Mouse (Mus musculus): ENCODE measurements around the gene Rnase1. TPM values are rescaled to one million over a fixed set of nuclear protein-coding genes. Genes with fewer than 3 reads are reported as not detected.
"Not testable (repeated sequence)": the region's sequence is repeated elsewhere in the genome, so short reads cannot be mapped to it uniquely, and the experiment has no call there.

Gene Rnase1
- polyA plus RNA-seq (2015; fragmentation: Nextera tagmentation; extraction: Ambion mirVana): 0.23 and 0.26 TPM in 2 replicates

- Histone ChIP-seq H3K4me1 (no peaks in the 10 kb centered on the region; the same call in 1 of the 2 replicates), H3K27me3 (no peaks in the 10 kb centered on the region), H3K4me2 (replicated peaks) (no peak within 1 kb of the TSS), H3K9ac (replicated peaks) (no peak within 1 kb of the TSS), H3K4me3 (no peak within 1 kb of the TSS), H3K9me3 (no peaks in the 10 kb centered on the region), H3K27ac (replicated peaks) (no peak within 1 kb of the TSS), H3K36me3 (no peaks in the 10 kb centered on the region)
- 18% methylated on average over 2 of the region's 2 CpGs for WGBS
- no peak for ATAC-seq (replicated peaks)
Observed at GRCm38 (mm10) chr14:51146685-51147084, at the start of gene Rnase1. TSS of gene Rnase1 (minus strand) at chr14:51146785.

DNA sequence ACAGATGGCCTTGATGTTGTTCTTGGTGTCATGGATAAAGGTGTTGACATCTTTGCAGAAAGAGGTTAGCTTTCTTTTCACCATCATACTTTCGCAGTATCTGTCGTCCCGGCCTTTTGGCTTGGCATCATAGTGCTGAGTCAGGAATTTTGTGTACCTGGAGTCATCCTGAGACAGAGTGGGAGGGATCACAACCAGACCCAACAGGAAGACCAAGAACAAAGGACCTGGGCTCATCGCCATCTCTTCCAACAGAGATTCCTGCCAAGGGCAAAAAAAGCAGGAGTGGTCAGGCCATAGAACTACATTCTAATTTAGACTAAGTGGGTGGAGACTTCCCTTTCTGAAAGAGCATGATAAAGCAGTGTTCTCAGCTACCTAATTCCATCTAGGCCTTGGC lies 49.1 kb upstream of the Rnase1 start:
- Histone ChIP-seq H3K4me2 (replicated peaks) (no peak overlapping the region), H3K9me3 (no peaks in the 10 kb centered on the region), H3K27me3 (no peaks in the 10 kb centered on the region), H3K4me3 (no peak overlapping the region), H3K4me1 (no peaks in the 10 kb centered on the region), H3K27ac (replicated peaks) (no peak overlapping the region), H3K9ac (replicated peaks) (no peak overlapping the region), H3K36me3 (no peaks in the 10 kb centered on the region)
- WGBS: 87% methylated on average over 4 of the region's 4 CpGs
- ATAC-seq (replicated peaks): no peak

DNA sequence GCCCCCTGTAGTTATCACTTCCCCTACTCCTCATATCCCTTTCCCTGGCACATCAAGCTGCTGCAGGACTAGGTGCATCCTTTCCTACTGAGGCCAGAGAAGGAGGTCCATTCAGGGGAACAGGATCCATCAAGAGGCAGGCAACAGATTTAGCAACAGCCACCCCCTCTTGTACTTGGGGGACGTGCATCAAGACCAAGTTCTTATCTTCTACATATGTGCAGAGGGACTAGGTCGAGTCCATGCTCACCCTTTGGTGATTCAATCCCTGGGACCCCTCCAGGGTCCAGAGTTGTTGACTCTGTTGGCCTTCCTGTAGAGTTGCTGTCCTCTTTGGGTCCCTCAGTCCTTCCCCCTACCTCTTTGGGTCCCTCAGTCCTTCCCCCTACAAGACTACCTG lies 34.5 kb upstream of the Rnase1 start:
- 81% methylated on average over 2 of the region's 2 CpGs for WGBS
- ATAC-seq (replicated peaks); H3K27ac ChIP-seq (replicated peaks); H3K9me3 ChIP-seq; H3K4me2 ChIP-seq (replicated peaks); H3K27me3 ChIP-seq; H3K4me1 ChIP-seq; H3K9ac ChIP-seq (replicated peaks); H3K36me3 ChIP-seq; H3K4me3 ChIP-seq: not testable (repeated sequence)

- Histone ChIP-seq H3K4me1 (no peaks in the 10 kb centered on the region), H3K27me3 (no peaks in the 10 kb centered on the region), H3K9ac (replicated peaks) (no peak overlapping the region), H3K9me3 (no peaks in the 10 kb centered on the region), H3K4me3 (no peak overlapping the region), H3K27ac (replicated peaks) (no peak overlapping the region), H3K36me3 (no peaks in the 10 kb centered on the region), H3K4me2 (replicated peaks) (no peak overlapping the region)
- WGBS: 62% methylated on average over 4 of the region's 4 CpGs
- no peak for ATAC-seq (replicated peaks)
Observed at GRCm38 (mm10) chr14:51173843-51174242, 27.3 kb upstream of the Rnase1 start.

DNA sequence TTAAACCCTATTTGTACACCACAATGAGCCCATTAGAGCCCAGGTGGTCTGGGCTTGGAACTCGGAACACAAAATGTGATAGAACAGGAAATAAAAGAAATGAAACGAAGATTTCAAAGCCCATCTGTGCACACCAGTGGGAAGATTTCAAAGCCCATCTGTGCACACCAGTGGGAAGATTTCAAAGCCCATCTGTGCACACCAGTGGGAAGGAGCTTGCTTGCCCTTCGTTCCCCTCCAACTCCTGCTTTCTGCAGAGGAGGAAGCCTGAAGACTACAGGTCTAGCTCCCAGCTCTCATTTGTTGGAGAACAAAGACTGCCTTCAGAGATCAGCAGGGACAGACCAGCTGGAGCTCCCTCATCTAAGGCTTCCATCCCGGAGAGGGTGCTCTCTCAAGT lies 26.4 kb upstream of the Rnase1 start:
- not testable (repeated sequence) for ATAC-seq (replicated peaks); H3K4me1 ChIP-seq; H3K9me3 ChIP-seq; H3K36me3 ChIP-seq; H3K27ac ChIP-seq (replicated peaks); H3K9ac ChIP-seq (replicated peaks); H3K27me3 ChIP-seq; H3K4me3 ChIP-seq; H3K4me2 ChIP-seq (replicated peaks)
- WGBS: 23% methylated on average over 4 of the region's 4 CpGs

DNA sequence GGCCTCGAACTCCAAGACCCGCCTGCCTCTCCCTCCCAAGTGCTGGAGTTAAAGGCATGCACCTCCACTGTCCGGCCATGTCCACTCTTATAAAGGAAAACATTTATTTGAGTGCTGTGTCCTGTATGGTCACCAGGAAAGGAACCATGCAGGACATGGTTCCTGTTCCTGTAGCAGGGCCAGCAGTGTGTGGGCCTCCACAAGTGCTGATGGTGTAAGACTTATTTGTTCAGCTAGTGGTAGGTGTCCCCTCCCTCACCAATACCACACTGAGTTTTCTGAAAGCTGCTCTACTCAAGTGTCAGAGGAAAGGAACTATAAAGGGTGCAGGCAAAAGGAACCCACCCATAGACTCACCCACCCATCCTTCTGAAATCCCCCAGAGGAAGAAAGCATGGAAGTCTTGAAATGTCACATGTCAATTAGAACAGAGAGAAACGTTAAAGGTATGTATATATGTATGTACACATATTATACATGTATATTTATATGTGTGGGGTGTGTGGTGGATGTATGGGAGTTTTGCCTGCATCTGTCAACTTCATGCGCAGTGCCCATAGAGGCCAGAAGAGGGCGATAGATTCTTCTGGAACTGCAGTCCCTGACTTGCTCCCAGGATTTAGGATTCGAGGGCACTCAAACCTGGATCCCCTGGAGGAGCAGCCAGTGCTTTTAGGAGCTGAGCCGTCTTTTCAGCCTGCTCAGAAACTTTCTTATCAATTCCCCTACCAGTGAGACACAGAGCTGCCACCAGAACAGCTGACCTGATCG lies 25.7 kb upstream of the Rnase1 start:
- H3K9me3 ChIP-seq, H3K27me3 ChIP-seq: not testable (repeated sequence)
- WGBS: 37% methylated on average over 9 of the region's 9 CpGs

GRCm38 (mm10) chr14:51166068-51166467 lies 19.5 kb upstream of the Rnase1 start:
- Histone ChIP-seq H3K9ac (replicated peaks) (no peak overlapping the region), H3K27ac (replicated peaks) (no peak overlapping the region), H3K4me3 (no peak overlapping the region), H3K9me3 (no peaks in the 10 kb centered on the region), H3K27me3 (no peaks in the 10 kb centered on the region), H3K4me1 (no peaks in the 10 kb centered on the region), H3K4me2 (replicated peaks) (no peak overlapping the region), H3K36me3 (no peaks in the 10 kb centered on the region)
- no peak for ATAC-seq (replicated peaks)

More for the DNA sequence above, 25.7 kb upstream of the Rnase1 start:
- not testable (repeated sequence) for H3K27ac ChIP-seq (replicated peaks); H3K4me2 ChIP-seq (replicated peaks); H3K36me3 ChIP-seq; H3K4me3 ChIP-seq; H3K9ac ChIP-seq (replicated peaks); ATAC-seq (replicated peaks); H3K4me1 ChIP-seq

GRCm38 (mm10) chr14:51165435-51165834 lies 18.9 kb upstream of the Rnase1 start:
- H3K9me3 ChIP-seq: no peaks in the 10 kb centered on the region
- no peak overlapping the region for H3K4me2 ChIP-seq (replicated peaks)
- no peak for ATAC-seq (replicated peaks)
- no peaks in the 10 kb centered on the region for H3K36me3 ChIP-seq
- H3K27me3 ChIP-seq: no peaks in the 10 kb centered on the region
- H3K27ac ChIP-seq (replicated peaks): no peak overlapping the region
- no peaks in the 10 kb centered on the region for H3K4me1 ChIP-seq
- no peak overlapping the region for H3K9ac ChIP-seq (replicated peaks)
- H3K4me3 ChIP-seq: no peak overlapping the region
- WGBS: 100% methylated on average over 1 of the region's 1 CpGs

- not testable (repeated sequence) for H3K36me3 ChIP-seq; H3K9me3 ChIP-seq; H3K4me3 ChIP-seq; H3K4me1 ChIP-seq; H3K27ac ChIP-seq (replicated peaks); ATAC-seq (replicated peaks); H3K9ac ChIP-seq (replicated peaks); H3K4me2 ChIP-seq (replicated peaks); H3K27me3 ChIP-seq
- 87% methylated on average over 6 of the region's 6 CpGs for WGBS
Observed at GRCm38 (mm10) chr14:51163323-51163722, 16.7 kb upstream of the Rnase1 start.

GRCm38 (mm10) chr14:51161976-51162375 lies 15.4 kb upstream of the Rnase1 start, which contains the start of gene Rnase2b:
TSS of gene Rnase2b (plus strand) at chr14:51162260.
- 87% methylated on average over 3 of the region's 3 CpGs for WGBS
- ATAC-seq (replicated peaks): not testable (repeated sequence)

DNA sequence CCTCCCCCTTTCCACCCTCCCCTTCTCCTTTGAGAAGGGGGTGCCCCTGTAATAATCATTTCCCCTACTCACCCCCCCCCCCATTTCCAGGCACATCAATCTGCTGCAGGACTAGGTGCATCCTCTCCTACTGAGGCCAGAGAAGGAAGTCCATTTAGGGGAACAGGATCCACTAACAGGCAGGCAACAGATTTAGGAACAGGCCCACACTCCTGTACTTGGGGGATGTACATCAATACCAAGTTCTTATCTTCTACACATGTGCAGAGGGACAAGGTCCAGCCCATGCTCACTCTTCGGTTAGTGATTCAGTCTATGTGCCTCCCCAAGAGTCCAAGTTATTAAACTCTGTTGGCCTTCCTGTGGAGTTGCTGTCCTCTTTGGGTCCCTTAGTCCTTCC lies 10.5 kb upstream of the Rnase1 start:
- WGBS: 87% methylated on average over 1 of the region's 1 CpGs

More at GRCm38 (mm10) chr14:51161976-51162375, 15.4 kb upstream of the Rnase1 start, which contains the start of gene Rnase2b:
- not testable (repeated sequence) for H3K27ac ChIP-seq (replicated peaks); H3K9ac ChIP-seq (replicated peaks); H3K4me3 ChIP-seq; H3K27me3 ChIP-seq; H3K9me3 ChIP-seq; H3K4me1 ChIP-seq; H3K4me2 ChIP-seq (replicated peaks); H3K36me3 ChIP-seq

DNA sequence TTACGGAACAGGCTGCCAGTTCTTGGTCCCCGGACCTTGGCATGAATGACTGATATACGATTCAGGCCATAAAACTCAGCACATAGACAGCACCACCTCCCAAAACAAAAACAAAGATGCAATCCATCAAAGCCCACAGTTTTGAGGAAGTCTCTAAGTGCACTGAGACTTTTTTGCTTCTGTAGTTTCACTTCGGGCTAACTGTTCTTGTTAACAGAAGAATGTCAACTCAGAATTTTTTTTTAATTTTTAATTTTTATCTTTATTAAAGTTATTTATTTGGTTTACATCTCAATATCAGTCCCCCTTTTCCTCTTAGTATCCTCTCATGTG lies 10.1 kb upstream of the Rnase1 start:
- no peak overlapping the region for H3K4me2 ChIP-seq (replicated peaks)
- no peak overlapping the region for H3K9ac ChIP-seq (replicated peaks)
- no peak overlapping the region for H3K27ac ChIP-seq (replicated peaks)
- no peaks in the 10 kb centered on the region for H3K9me3 ChIP-seq
- H3K4me1 ChIP-seq: no peaks in the 10 kb centered on the region
- H3K4me3 ChIP-seq: no peak overlapping the region
- WGBS: 74% methylated on average over 4 of the region's 4 CpGs
- H3K36me3 ChIP-seq: no peaks in the 10 kb centered on the region
- no peak for ATAC-seq (replicated peaks)
- no peaks in the 10 kb centered on the region for H3K27me3 ChIP-seq

More for the DNA sequence above, 10.5 kb upstream of the Rnase1 start:
- Histone ChIP-seq H3K9ac (replicated peaks) (no peak overlapping the region), H3K4me3 (no peak overlapping the region), H3K36me3 (no peaks in the 10 kb centered on the region), H3K27me3 (no peaks in the 10 kb centered on the region), H3K4me1 (no peaks in the 10 kb centered on the region), H3K27ac (replicated peaks) (no peak overlapping the region), H3K4me2 (replicated peaks) (no peak overlapping the region), H3K9me3 (no peaks in the 10 kb centered on the region)
- ATAC-seq (replicated peaks): no peak
